Mouse (Mus musculus): ENCODE data around the gene Usp30. TPM values are rescaled to one million over a fixed set of nuclear protein-coding genes. Genes with fewer than 3 reads are reported as not detected.
A peak's percentile ranks its signal among the peaks of the same experiment; 100 is the strongest.

Gene Usp30
- polyA plus RNA-seq, 1 experiment from 2014 or later: 3.2 TPM

GRCm38 (mm10) chr5:114041327-114041930, 23.8 kb upstream of the Usp30 start:
- H3K4me2 ChIP-seq: peak overlapping the region; percentile 13; the same call in 1 of the 2 replicates
- H3K4me1 ChIP-seq (replicated peaks): peaks cover 17% of the 10 kb centered on the region
- peak; percentile 71 for ATAC-seq (ENCODE audit: insufficient read depth)
- H3K36me3 ChIP-seq (replicated peaks): no peaks in the 10 kb centered on the region
- WGBS (ENCODE audit: insufficient replicate concordance): 11% methylated on average over 15 of the region's 15 CpGs
- no peak overlapping the region for H3K27ac ChIP-seq (replicated peaks)
- no peak overlapping the region for H3K9ac ChIP-seq
- peaks cover 13% of the 10 kb centered on the region for H3K27me3 ChIP-seq
- no peak overlapping the region for H3K4me3 ChIP-seq (replicated peaks)
- H3K9me3 ChIP-seq (replicated peaks): no peaks in the 10 kb centered on the region

GRCm38 (mm10) chr5:114043800-114044199, 21.5 kb upstream of the Usp30 start:
- H3K4me2 ChIP-seq: no peak overlapping the region
- no peak for ATAC-seq (ENCODE audit: insufficient read depth)
- peaks cover 17% of the 10 kb centered on the region for H3K4me1 ChIP-seq (replicated peaks)
- H3K36me3 ChIP-seq (replicated peaks): no peaks in the 10 kb centered on the region
- H3K4me3 ChIP-seq (replicated peaks): no peak overlapping the region
- H3K27ac ChIP-seq (replicated peaks): no peak overlapping the region
- WGBS (ENCODE audit: insufficient replicate concordance): 45% methylated on average over 4 of the region's 4 CpGs
- H3K9me3 ChIP-seq (replicated peaks): no peaks in the 10 kb centered on the region
- H3K27me3 ChIP-seq: peaks cover 20% of the 10 kb centered on the region; the same call in 1 of the 2 replicates
- H3K9ac ChIP-seq: no peak overlapping the region

GRCm38 (mm10) chr5:114045134-114045533, 20.1 kb upstream of the Usp30 start:
- 45% methylated on average over 1 of the region's 1 CpGs for WGBS (ENCODE audit: insufficient replicate concordance)
- H3K27me3 ChIP-seq: peaks cover 19% of the 10 kb centered on the region; the same call in 1 of the 2 replicates

DNA sequence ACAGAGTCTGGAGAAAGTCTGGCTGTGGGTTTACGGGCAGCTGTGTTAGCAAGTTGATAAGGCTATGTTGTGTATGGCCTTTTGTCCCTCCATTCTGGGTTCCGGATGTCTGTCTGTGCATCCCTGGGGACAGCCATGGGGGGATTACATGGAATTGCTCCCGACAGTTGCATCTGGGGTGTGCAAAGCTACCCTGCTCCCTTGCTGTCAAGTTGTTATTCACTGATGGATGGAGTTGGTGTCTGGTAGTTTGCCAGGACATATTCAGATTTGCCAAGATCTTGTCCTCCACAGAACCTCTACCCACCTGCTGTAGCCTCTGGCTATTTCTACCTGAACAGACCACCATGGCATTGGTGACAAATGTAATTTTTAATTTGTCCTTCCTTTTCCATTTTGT, 19.1 kb upstream of the Usp30 start:
- no peaks in the 10 kb centered on the region for H3K9me3 ChIP-seq (replicated peaks)
- H3K36me3 ChIP-seq (replicated peaks): no peaks in the 10 kb centered on the region
- H3K27me3 ChIP-seq: peaks cover 16% of the 10 kb centered on the region
- ATAC-seq (ENCODE audit: insufficient read depth): no peak
- no peak overlapping the region for H3K4me3 ChIP-seq (replicated peaks)
- peaks cover 10% of the 10 kb centered on the region for H3K4me1 ChIP-seq (replicated peaks)
- 18% methylated on average over 3 of the region's 3 CpGs for WGBS (ENCODE audit: insufficient replicate concordance)
- H3K9ac ChIP-seq: no peak overlapping the region
- H3K4me2 ChIP-seq: no peak overlapping the region
- H3K27ac ChIP-seq (replicated peaks): no peak overlapping the region

More at GRCm38 (mm10) chr5:114045134-114045533, 20.1 kb upstream of the Usp30 start:
- no peak for ATAC-seq (ENCODE audit: insufficient read depth)
- Histone ChIP-seq H3K27ac (replicated peaks) (no peak overlapping the region), H3K9ac (no peak overlapping the region), H3K4me1 (replicated peaks) (peaks cover 17% of the 10 kb centered on the region), H3K9me3 (replicated peaks) (no peaks in the 10 kb centered on the region), H3K4me3 (replicated peaks) (no peak overlapping the region), H3K36me3 (replicated peaks) (no peaks in the 10 kb centered on the region), H3K4me2 (no peak overlapping the region)

DNA sequence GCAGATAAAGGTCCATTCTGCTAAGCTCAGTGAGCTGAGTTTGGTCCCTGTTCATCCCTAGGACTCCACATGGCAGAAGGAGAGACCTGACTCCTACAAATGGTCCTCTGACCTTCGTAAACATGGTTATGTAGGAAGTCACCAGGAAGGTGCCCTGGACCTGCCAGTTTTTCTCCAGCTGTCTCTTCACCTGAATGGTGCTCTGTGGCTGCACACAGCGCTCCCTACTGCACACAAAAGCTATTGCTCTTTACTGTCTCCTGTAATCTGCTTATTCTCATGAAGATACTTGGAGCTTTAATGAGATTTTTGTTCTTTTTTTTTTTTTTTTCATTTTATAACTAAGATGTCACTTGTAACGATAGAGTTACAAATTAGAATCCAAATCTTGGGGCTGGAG, 18.7 kb upstream of the Usp30 start:
- no peak overlapping the region for H3K9ac ChIP-seq
- no peak for ATAC-seq (ENCODE audit: insufficient read depth)
- H3K27ac ChIP-seq (replicated peaks): no peak overlapping the region
- no peaks in the 10 kb centered on the region for H3K36me3 ChIP-seq (replicated peaks)
- peaks cover 6% of the 10 kb centered on the region for H3K4me1 ChIP-seq (replicated peaks)
- H3K4me3 ChIP-seq (replicated peaks): no peak overlapping the region
- peaks cover 16% of the 10 kb centered on the region for H3K27me3 ChIP-seq
- no peak overlapping the region for H3K4me2 ChIP-seq
- no peaks in the 10 kb centered on the region for H3K9me3 ChIP-seq (replicated peaks)
- 38% methylated on average over 3 of the region's 3 CpGs for WGBS (ENCODE audit: insufficient replicate concordance)

- WGBS (ENCODE audit: insufficient replicate concordance): 44% methylated on average over 5 of the region's 5 CpGs
- H3K4me3 ChIP-seq (replicated peaks): no peak overlapping the region
- H3K4me2 ChIP-seq: no peak overlapping the region
- peaks cover 16% of the 10 kb centered on the region for H3K27me3 ChIP-seq
- no peaks in the 10 kb centered on the region for H3K9me3 ChIP-seq (replicated peaks)
- H3K36me3 ChIP-seq (replicated peaks): no peaks in the 10 kb centered on the region
- ATAC-seq (ENCODE audit: insufficient read depth): no peak
- H3K27ac ChIP-seq (replicated peaks): no peak overlapping the region
- H3K4me1 ChIP-seq (replicated peaks): 0 out of 2 replicates have a peak, but pooled peaks cover under 1% of the 10 kb centered on the region
- no peak overlapping the region for H3K9ac ChIP-seq
Measured at GRCm38 (mm10) chr5:114047182-114047581, 18.1 kb upstream of the Usp30 start.

DNA sequence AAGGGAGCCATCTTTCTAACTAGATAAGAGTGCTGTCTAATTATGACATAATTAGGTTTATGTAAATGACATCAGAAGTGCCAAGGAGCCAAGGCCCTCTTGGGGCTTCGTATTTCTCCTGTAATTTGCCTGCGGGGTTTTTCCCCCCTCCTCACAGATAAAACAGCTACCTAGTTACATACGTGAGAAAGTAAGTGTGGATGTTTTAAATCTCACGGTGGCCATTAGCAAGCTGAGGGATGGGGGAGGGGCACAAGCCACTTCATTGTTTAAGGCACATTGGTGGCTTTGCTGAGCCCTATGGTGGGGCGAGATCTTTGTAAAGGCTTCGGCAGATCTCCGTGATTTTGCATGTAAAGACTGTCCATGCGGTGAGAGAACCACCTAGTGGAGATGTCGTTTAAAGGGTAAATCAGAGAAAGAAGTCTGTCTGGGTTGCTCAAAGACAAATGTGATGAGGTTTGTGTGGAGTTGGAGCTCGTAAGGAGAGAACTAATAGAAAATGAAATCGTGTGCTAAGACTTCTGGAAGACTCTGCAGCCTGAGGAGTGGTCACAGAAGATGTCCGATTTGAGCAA, 16.4 kb upstream of the Usp30 start:
- Histone ChIP-seq H3K36me3 (replicated peaks) (no peaks in the 10 kb centered on the region), H3K4me1 (replicated peaks) (no peaks in the 10 kb centered on the region), H3K27me3 (peaks cover 10% of the 10 kb centered on the region), H3K9ac (no peak overlapping the region), H3K4me2 (no peak overlapping the region), H3K4me3 (replicated peaks) (no peak overlapping the region), H3K27ac (replicated peaks) (no peak overlapping the region), H3K9me3 (replicated peaks) (no peaks in the 10 kb centered on the region)
- WGBS (ENCODE audit: insufficient replicate concordance): 37% methylated on average over 12 of the region's 12 CpGs
- no peak for ATAC-seq (ENCODE audit: insufficient read depth)

DNA sequence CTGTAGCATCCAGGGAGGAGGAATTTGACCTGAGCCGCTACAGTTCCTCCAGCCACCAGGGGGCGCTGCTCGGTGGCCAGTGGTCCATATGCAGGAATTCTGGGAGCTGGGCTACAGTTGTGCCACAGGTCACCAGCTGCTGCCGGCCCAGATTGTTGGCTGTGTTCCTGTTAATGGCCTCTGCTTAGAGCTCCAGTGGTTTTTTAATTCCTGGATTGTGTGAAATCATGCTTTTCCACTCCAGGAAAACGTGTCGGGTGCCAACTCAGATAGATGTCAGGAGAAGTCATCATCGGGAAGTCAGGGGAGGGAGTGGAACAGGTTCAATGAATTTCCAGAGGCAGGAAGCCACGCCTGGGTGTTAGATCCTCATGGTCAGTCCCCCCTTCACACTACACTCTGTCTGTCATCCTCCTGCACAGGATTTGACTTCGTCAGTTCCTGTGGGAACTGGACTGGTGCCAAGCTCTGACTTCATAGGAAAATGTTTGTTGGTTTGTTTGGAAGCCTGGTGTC, 13.0 kb upstream of the Usp30 start:
- Histone ChIP-seq H3K36me3 (replicated peaks) (no peaks in the 10 kb centered on the region), H3K4me3 (replicated peaks) (no peak overlapping the region), H3K27me3 (peaks cover 9% of the 10 kb centered on the region), H3K4me2 (no peak overlapping the region), H3K4me1 (replicated peaks) (no peaks in the 10 kb centered on the region), H3K27ac (replicated peaks) (no peak overlapping the region), H3K9ac (no peak overlapping the region), H3K9me3 (replicated peaks) (no peaks in the 10 kb centered on the region)
- WGBS (ENCODE audit: insufficient replicate concordance): 25% methylated on average over 9 of the region's 9 CpGs
- no peak for ATAC-seq (ENCODE audit: insufficient read depth)

GRCm38 (mm10) chr5:114057129-114057731, 8.0 kb upstream of the Usp30 start:
- Histone ChIP-seq H3K4me1 (replicated peaks) (no peaks in the 10 kb centered on the region), H3K9ac (no peak overlapping the region), H3K36me3 (replicated peaks) (no peaks in the 10 kb centered on the region), H3K27ac (replicated peaks) (no peak overlapping the region), H3K4me3 (replicated peaks) (no peak overlapping the region), H3K27me3 (no peaks in the 10 kb centered on the region), H3K9me3 (replicated peaks) (no peaks in the 10 kb centered on the region), H3K4me2 (no peak overlapping the region)
- WGBS (ENCODE audit: insufficient replicate concordance): 62% methylated on average over 9 of the region's 9 CpGs
- no peak for ATAC-seq (ENCODE audit: insufficient read depth)

DNA sequence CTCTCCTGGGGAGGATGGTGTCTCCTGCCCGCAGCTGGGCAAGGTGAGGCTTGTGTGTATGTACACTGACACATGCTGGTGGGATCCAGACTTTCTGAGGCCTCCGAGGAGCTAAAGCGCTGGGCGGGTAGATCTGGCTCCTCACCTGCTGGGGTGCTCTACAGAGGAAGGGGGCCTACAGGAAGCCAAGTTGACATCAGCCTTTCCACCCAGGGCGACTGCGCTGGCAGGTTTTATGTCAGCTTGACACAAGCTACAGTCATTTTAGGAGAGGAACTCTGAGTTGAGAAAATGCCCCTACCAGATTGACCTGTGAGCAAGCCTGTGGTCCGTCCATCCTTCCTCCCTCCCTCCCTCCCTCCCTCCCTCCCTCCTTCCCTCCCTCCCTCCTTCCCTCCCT, 3.6 kb upstream of the Usp30 start:
- no peaks in the 10 kb centered on the region for H3K36me3 ChIP-seq (replicated peaks)
- no peaks in the 10 kb centered on the region for H3K27me3 ChIP-seq
- no peak overlapping the region for H3K4me3 ChIP-seq (replicated peaks)
- no peak overlapping the region for H3K4me2 ChIP-seq
- WGBS (ENCODE audit: insufficient replicate concordance): 25% methylated on average over 7 of the region's 7 CpGs
- no peak for ATAC-seq (ENCODE audit: insufficient read depth)
- H3K4me1 ChIP-seq (replicated peaks): no peaks in the 10 kb centered on the region
- H3K27ac ChIP-seq (replicated peaks): no peak overlapping the region
- H3K9me3 ChIP-seq (replicated peaks): no peaks in the 10 kb centered on the region
- no peak overlapping the region for H3K9ac ChIP-seq

GRCm38 (mm10) chr5:114063958-114064357, 1.3 kb upstream of the Usp30 start:
- H3K4me3 ChIP-seq (replicated peaks): no peak overlapping the region
- no peaks in the 10 kb centered on the region for H3K27me3 ChIP-seq
- H3K36me3 ChIP-seq (replicated peaks): no peaks in the 10 kb centered on the region
- H3K27ac ChIP-seq (replicated peaks): no peak overlapping the region
- no peak overlapping the region for H3K4me2 ChIP-seq
- ATAC-seq (ENCODE audit: insufficient read depth): no peak
- no peaks in the 10 kb centered on the region for H3K4me1 ChIP-seq (replicated peaks)
- 50% methylated on average over 4 of the region's 4 CpGs for WGBS (ENCODE audit: insufficient replicate concordance)
- no peaks in the 10 kb centered on the region for H3K9me3 ChIP-seq (replicated peaks)
- no peak overlapping the region for H3K9ac ChIP-seq

Data from liver, embryonic 15.5 days (tissue).